Mouse (Mus musculus): ENCODE measurements around the gene Sept6. TPM values are rescaled to one million over a fixed set of nuclear protein-coding genes. Genes with fewer than 3 reads are reported as not detected.

Sept6 gene
- total and polyA plus RNA-seq, 3 experiments, result 94.1 to 180 (median 98.8) TPM

DNA sequence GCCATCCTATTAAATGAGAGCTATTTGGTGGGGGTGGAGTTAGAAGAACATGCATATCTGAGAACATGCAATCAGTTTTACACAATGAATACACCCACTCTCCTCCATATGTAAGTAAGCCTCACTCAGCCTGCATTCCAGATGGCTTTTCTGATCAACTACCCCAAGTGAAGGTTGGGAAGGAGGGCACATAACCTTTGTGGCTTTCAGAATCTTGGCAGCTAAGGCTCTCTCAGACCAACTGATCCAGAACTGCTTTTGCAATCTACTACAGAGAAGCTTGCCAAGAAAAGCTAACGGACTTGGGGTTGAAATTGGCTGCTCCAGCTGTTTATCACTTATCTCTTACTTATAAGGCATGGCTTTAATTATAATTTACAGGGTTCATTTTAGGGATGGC is 73.8 kb downstream of the Sept6 start:
- Histone ChIP-seq H3K9me3 (replicated peaks; ENCODE audit: low read length) (no peaks in the 10 kb centered on the region), H3K27me3 (replicated peaks) (no peaks in the 10 kb centered on the region), H3K36me3 (replicated peaks in 1 of 2; ENCODE audit: control insufficient read depth in 1 of 2, insufficient read depth in 1 of 2, low read length in 1 of 2) (peaks cover 27 to 85% of the 10 kb centered on the region in 2 experiments), H3K79me2 (replicated peaks; ENCODE audit: control insufficient read depth, extremely low read depth, insufficient read depth, poor library complexity, severe bottlenecking) (no peaks in the 10 kb centered on the region), H3K9ac (ENCODE audit: insufficient read depth, low read depth) (no peak overlapping the region), H3K4me3 (replicated peaks in 1 of 3; ENCODE audit: low read depth in 2 of 3, low read length in 2 of 3, poor library complexity in 1 of 3) (no peak overlapping the region), H3K4me1 (ENCODE audit: control insufficient read depth in 1 of 2, insufficient read depth in 2 of 2) (no peaks in the 10 kb centered on the region), H3K27ac (ENCODE audit: insufficient read depth, low read depth) (no peak overlapping the region), H3K4me2 (ENCODE audit: insufficient read depth, low read depth, poor library complexity, severe bottlenecking) (no peak overlapping the region)
- in situ Hi-C loops (cut with MboI; ENCODE audit: low pct_ligation_motif_present, low pct_unique_long_range_greater_than_20kb, low sequenced_read_pairs), result loop anchor here (25.0 kb wide), 1 partner anchor 155 kb away; no protein-coding TSS in a partner anchor
- DNase-seq (ENCODE audit: extremely low read depth), result no peak
- TF ChIP-seq NRF1 (IDR thresholded peaks at IDR 0.05; ENCODE audit: low read depth, low read length) (no peak), MXI1 (IDR thresholded peaks at IDR 0.05; ENCODE audit: low read depth, low read length) (no peak)
- dilution Hi-C loops (cut with MboI; ENCODE audit: extremely low pct_ligation_motif_present, extremely low pct_unique_long_range_greater_than_20kb, low sequenced_read_pairs), result no loop called here

DNA sequence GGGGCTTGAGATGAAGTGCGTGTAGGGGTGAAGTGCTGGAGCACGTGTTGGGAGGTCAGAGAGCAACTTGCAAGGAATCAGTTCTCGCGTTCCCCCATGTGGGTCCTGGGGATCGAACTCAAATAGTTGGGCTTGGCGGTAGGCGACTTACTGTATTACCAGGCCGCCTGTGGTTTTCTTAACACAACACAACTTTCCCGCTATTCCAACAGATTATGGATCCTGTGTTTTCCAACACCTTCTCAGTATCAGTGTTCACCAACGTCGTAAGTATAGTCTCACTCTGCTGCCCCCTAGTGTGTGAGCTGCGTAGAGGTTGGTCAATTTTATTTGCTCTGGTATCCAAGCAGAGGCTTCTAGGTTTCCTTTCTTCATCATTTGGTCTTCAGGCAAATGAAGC is 80.3 kb downstream of the Sept6 start:
- Histone ChIP-seq H3K4me2 (ENCODE audit: insufficient read depth, low read depth, poor library complexity, severe bottlenecking) (no peak overlapping the region), H3K4me3 (replicated peaks in 1 of 3; ENCODE audit: low read depth in 2 of 3, low read length in 2 of 3, poor library complexity in 1 of 3) (no peak overlapping the region), H3K36me3 (replicated peaks in 1 of 2; ENCODE audit: control insufficient read depth in 1 of 2, insufficient read depth in 1 of 2, low read length in 1 of 2) (peaks cover 5 to 33% of the 10 kb centered on the region in 2 experiments), H3K27ac (ENCODE audit: insufficient read depth, low read depth) (no peak overlapping the region), H3K9me3 (replicated peaks; ENCODE audit: low read length) (no peaks in the 10 kb centered on the region), H3K27me3 (replicated peaks) (no peaks in the 10 kb centered on the region), H3K4me1 (ENCODE audit: control insufficient read depth in 1 of 2, insufficient read depth in 2 of 2) (peaks cover 0 to 4% of the 10 kb centered on the region in 2 experiments; a peak in 1 of 4 replicates), H3K9ac (ENCODE audit: insufficient read depth, low read depth) (no peak overlapping the region), H3K79me2 (replicated peaks; ENCODE audit: control insufficient read depth, extremely low read depth, insufficient read depth, poor library complexity, severe bottlenecking) (no peaks in the 10 kb centered on the region)
- peak; percentile 44 for DNase-seq (ENCODE audit: extremely low read depth)
- in situ Hi-C loops (cut with MboI; ENCODE audit: low pct_ligation_motif_present, low pct_unique_long_range_greater_than_20kb, low sequenced_read_pairs), result loop anchor here (25.0 kb wide), 1 partner anchor 149 kb away; no protein-coding TSS in a partner anchor
- no peak for TF ChIP-seq MXI1 (IDR thresholded peaks at IDR 0.05; ENCODE audit: low read depth, low read length)
- peak; percentile 17 for TF ChIP-seq RAD21 (IDR thresholded peaks at IDR 0.05; ENCODE audit: low read depth, low read length)
- TF ChIP-seq POLR2AphosphoS2 (IDR thresholded peaks at IDR 0.05; ENCODE audit: low read depth, low read length), result 0 out of 2 replicates have a peak, but pooled peaks have one; percentile 34
- peak; percentile 53 for TF ChIP-seq SMC3 (IDR thresholded peaks at IDR 0.05; ENCODE audit: low read depth, low read length)
- TF ChIP-seq ZKSCAN1 (IDR thresholded peaks at IDR 0.05; ENCODE audit: borderline replicate concordance, low read depth, low read length), result no peak
- TF ChIP-seq RCOR1 (conservative IDR thresholded peaks at IDR 0.05; ENCODE audit: low read depth, low read length), result no peak
- TF ChIP-seq TBP (conservative IDR thresholded peaks at IDR 0.05; ENCODE audit: low read depth, low read length), result no peak
- TF ChIP-seq CTCF (conservative IDR thresholded peaks at IDR 0.05 in 1 of 2, IDR thresholded peaks at IDR 0.05 in 1 of 2; ENCODE audit: low read depth in 2 of 2, low read length in 2 of 2), result peak in 1 of 2 experiments; percentile 64; a peak in 2 of 4 replicates
- dilution Hi-C loops (cut with MboI; ENCODE audit: extremely low pct_ligation_motif_present, extremely low pct_unique_long_range_greater_than_20kb, low sequenced_read_pairs), result no loop called here

DNA sequence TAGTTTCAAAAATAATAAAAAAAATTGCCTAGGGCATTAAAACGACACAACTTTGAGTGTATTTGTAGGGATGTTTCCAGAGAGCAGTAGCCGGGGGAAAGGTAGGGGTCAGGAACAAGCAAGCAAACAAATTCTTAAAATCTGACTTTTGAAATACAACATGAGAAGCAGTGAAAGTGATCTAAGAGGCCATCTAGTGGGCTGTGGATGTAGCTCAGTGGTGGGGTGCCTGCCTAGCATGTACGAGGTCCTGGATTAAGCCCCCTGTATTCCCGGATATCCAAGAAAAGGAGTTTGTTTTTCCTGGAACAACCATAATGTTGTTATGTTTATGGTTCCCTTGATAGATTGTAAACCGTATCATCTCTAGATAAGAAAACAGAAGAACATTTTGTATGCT is 85.1 kb downstream of the Sept6 start:
- Histone ChIP-seq H3K79me2 (replicated peaks; ENCODE audit: control insufficient read depth, extremely low read depth, insufficient read depth, poor library complexity, severe bottlenecking) (peaks cover 11% of the 10 kb centered on the region), H3K4me3 (replicated peaks in 1 of 3; ENCODE audit: low read depth in 2 of 3, low read length in 2 of 3, poor library complexity in 1 of 3) (no peak overlapping the region), H3K4me2 (ENCODE audit: insufficient read depth, low read depth, poor library complexity, severe bottlenecking) (no peak overlapping the region; the same call in 1 of the 2 replicates), H3K27me3 (replicated peaks) (no peaks in the 10 kb centered on the region), H3K9me3 (replicated peaks; ENCODE audit: low read length) (no peaks in the 10 kb centered on the region), H3K36me3 (replicated peaks in 1 of 2; ENCODE audit: control insufficient read depth in 1 of 2, insufficient read depth in 1 of 2, low read length in 1 of 2) (no peaks in the 10 kb centered on the region), H3K27ac (ENCODE audit: insufficient read depth, low read depth) (no peak overlapping the region), H3K9ac (ENCODE audit: insufficient read depth, low read depth) (no peak overlapping the region), H3K4me1 (ENCODE audit: control insufficient read depth in 1 of 2, insufficient read depth in 2 of 2) (no peaks in the 10 kb centered on the region)
- dilution Hi-C loops (cut with MboI; ENCODE audit: extremely low pct_ligation_motif_present, extremely low pct_unique_long_range_greater_than_20kb, low sequenced_read_pairs), result no loop called here
- TF ChIP-seq RAD21 (IDR thresholded peaks at IDR 0.05; ENCODE audit: low read depth, low read length) (peak; percentile 40), ZNF384 (IDR thresholded peaks at IDR 0.05; ENCODE audit: low read depth, low read length) (no peak), CTCF (conservative IDR thresholded peaks at IDR 0.05 in 1 of 2, IDR thresholded peaks at IDR 0.05 in 1 of 2; ENCODE audit: low read depth in 2 of 2, low read length in 2 of 2) (peak in 1 of 2 experiments; percentile 56; a peak in 2 of 4 replicates), SMC3 (IDR thresholded peaks at IDR 0.05; ENCODE audit: low read depth, low read length) (peak; percentile 47), POLR2A (IDR thresholded peaks at IDR 0.05; ENCODE audit: low read depth, low read length) (no peak), IRF4 (IDR thresholded peaks at IDR 0.05; ENCODE audit: low read depth, low read length) (no peak), GABPA (IDR thresholded peaks at IDR 0.05; ENCODE audit: insufficient replicate concordance, low read depth, low read length) (no peak), MAFK (IDR thresholded peaks at IDR 0.05; ENCODE audit: insufficient replicate concordance, low read length) (no peak), NELFE (IDR thresholded peaks at IDR 0.05; ENCODE audit: low read depth, low read length) (no peak), CHD2 (IDR thresholded peaks at IDR 0.05; ENCODE audit: low read length) (no peak), UBTF (IDR thresholded peaks at IDR 0.05; ENCODE audit: low read depth, low read length) (no peak), USF2 (conservative IDR thresholded peaks at IDR 0.05; ENCODE audit: low read depth, low read length) (no peak), KAT2A (IDR thresholded peaks at IDR 0.05; ENCODE audit: insufficient replicate concordance, low read length) (no peak), TCF12 (IDR thresholded peaks at IDR 0.05; ENCODE audit: low read depth, low read length) (no peak), PAX5 (IDR thresholded peaks at IDR 0.05; ENCODE audit: low read length) (no peak), NRF1 (IDR thresholded peaks at IDR 0.05; ENCODE audit: low read depth, low read length) (no peak), HCFC1 (IDR thresholded peaks at IDR 0.05; ENCODE audit: low read depth, low read length) (no peak), JUN (IDR thresholded peaks at IDR 0.05; ENCODE audit: insufficient read depth, low read depth, low read length) (no peak), ZC3H11A (IDR thresholded peaks at IDR 0.05; ENCODE audit: low read depth, low read length) (no peak), ZKSCAN1 (IDR thresholded peaks at IDR 0.05; ENCODE audit: borderline replicate concordance, low read depth, low read length) (no peak)
- DNase-seq (ENCODE audit: extremely low read depth), result no peak
- in situ Hi-C loops (cut with MboI; ENCODE audit: low pct_ligation_motif_present, low pct_unique_long_range_greater_than_20kb, low sequenced_read_pairs), result loop anchor here (10.0 to 25.0 kb wide), 2 partner anchors 82 to 144 kb away; no protein-coding TSS in a partner anchor

Data from CH12.LX (cell line).